Mouse (Mus musculus): Measurements from ENCODE around the gene Stpg3. TPM values are rescaled to one million over a fixed set of nuclear protein-coding genes. Genes with fewer than 3 reads are reported as not detected.
"Not testable (repeated sequence)": the region's sequence is repeated elsewhere in the genome, so short reads cannot be mapped to it uniquely, and the experiment has no call there.

The Stpg3 gene
- polyA plus RNA-seq (2015; fragmentation: Nextera tagmentation; extraction: Ambion mirVana) = not detected in 2 replicates

- Histone ChIP-seq H3K9ac (no peak within 1 kb of the TSS), H3K4me2 (replicated peaks) (no peak within 1 kb of the TSS), H3K36me3 (no peaks in the 10 kb centered on the region), H3K27me3 (replicated peaks) (no peaks in the 10 kb centered on the region), H3K27ac (no peak within 1 kb of the TSS), H3K4me3 (replicated peaks) (no peak within 1 kb of the TSS), H3K4me1 (replicated peaks) (peaks cover 18% of the 10 kb centered on the region), H3K9me3 (no peaks in the 10 kb centered on the region)
- WGBS = 63% methylated on average over 3 of the region's 3 CpGs
- ATAC-seq = no peak
Measured at GRCm38 (mm10) chr2:25214444-25214843, at the start of gene Stpg3. Gene Stpg3, minus strand, starts transcription at chr2:25214637.

- Histone ChIP-seq H3K9me3 (no peaks in the 10 kb centered on the region), H3K4me1 (replicated peaks) (peaks cover 39% of the 10 kb centered on the region), H3K9ac (peak overlapping the region; percentile 81), H3K4me3 (replicated peaks) (peak overlapping the region; percentile 87), H3K36me3 (0 out of 2 replicates have a peak, but pooled peaks cover 1% of the 10 kb centered on the region), H3K4me2 (replicated peaks) (peak overlapping the region; percentile 97), H3K27ac (no peak overlapping the region), H3K27me3 (replicated peaks) (peaks cover 6% of the 10 kb centered on the region)
- ATAC-seq = no peak
- 22% methylated on average over 12 of the region's 12 CpGs for WGBS
Measured at GRCm38 (mm10) chr2:25263623-25264285, 49.3 kb upstream of the Stpg3 start.

GRCm38 (mm10) chr2:25262795-25263622 lies 48.6 kb upstream of the Stpg3 start:
- Histone ChIP-seq H3K36me3 (no peaks in the 10 kb centered on the region), H3K9me3 (no peaks in the 10 kb centered on the region), H3K4me2 (replicated peaks) (peak overlapping the region; percentile 97), H3K9ac (peak overlapping the region; percentile 81), H3K4me3 (replicated peaks) (peak overlapping the region; percentile 87), H3K27ac (peak overlapping the region; percentile 58; the same call in 1 of the 2 replicates), H3K4me1 (replicated peaks) (peaks cover 39% of the 10 kb centered on the region), H3K27me3 (replicated peaks) (peaks cover 6% of the 10 kb centered on the region)
- ATAC-seq = peak; percentile 16
- WGBS = under 1% methylated on average over 82 of the region's 82 CpGs

GRCm38 (mm10) chr2:25262291-25262767 lies 47.9 kb upstream of the Stpg3 start, which contains the start of gene Tprn:
Gene Tprn, plus strand, starts transcription at chr2:25262618.
- under 1% methylated on average over 39 of the region's 39 CpGs for WGBS
- peaks cover 39% of the 10 kb centered on the region for H3K4me1 ChIP-seq (replicated peaks)
- ATAC-seq = peak; percentile 96

GRCm38 (mm10) chr2:25261870-25262269 lies 47.4 kb upstream of the Stpg3 start:
- no peaks in the 10 kb centered on the region for H3K36me3 ChIP-seq
- no peaks in the 10 kb centered on the region for H3K9me3 ChIP-seq
- H3K4me1 ChIP-seq (replicated peaks) = peaks cover 37% of the 10 kb centered on the region
- no peak; the same call in 1 of the 2 replicates for ATAC-seq
- peak overlapping the region; percentile 97 for H3K4me2 ChIP-seq (replicated peaks)
- 0 out of 2 replicates have a peak overlapping the region, but pooled peaks have one; percentile 60 for H3K27ac ChIP-seq
- peak overlapping the region; percentile 87 for H3K4me3 ChIP-seq (replicated peaks)
- H3K27me3 ChIP-seq (replicated peaks) = peaks cover 6% of the 10 kb centered on the region
- peak overlapping the region; percentile 81; the same call in 1 of the 2 replicates for H3K9ac ChIP-seq
- WGBS = 44% methylated on average over 12 of the region's 12 CpGs

More at GRCm38 (mm10) chr2:25262291-25262767, 47.9 kb upstream of the Stpg3 start, which contains the start of gene Tprn:
- Histone ChIP-seq H3K9me3 (no peaks in the 10 kb centered on the region), H3K4me3 (replicated peaks) (peak within 1 kb of the TSS; percentile 87), H3K27me3 (replicated peaks) (peaks cover 6% of the 10 kb centered on the region), H3K4me2 (replicated peaks) (peak within 1 kb of the TSS; percentile 97), H3K9ac (peak within 1 kb of the TSS; percentile 81), H3K27ac (peak within 1 kb of the TSS; percentile 60; the same call in 1 of the 2 replicates), H3K36me3 (no peaks in the 10 kb centered on the region)

- no peak overlapping the region for H3K9ac ChIP-seq
- no peak for ATAC-seq
- 71% methylated on average over 2 of the region's 2 CpGs for WGBS
- H3K9me3 ChIP-seq = no peaks in the 10 kb centered on the region
- peaks cover 29% of the 10 kb centered on the region for H3K4me1 ChIP-seq (replicated peaks)
- no peak overlapping the region for H3K4me3 ChIP-seq (replicated peaks)
- no peak overlapping the region for H3K27ac ChIP-seq
- H3K4me2 ChIP-seq (replicated peaks) = no peak overlapping the region
- peaks cover 2% of the 10 kb centered on the region for H3K27me3 ChIP-seq (replicated peaks)
- no peaks in the 10 kb centered on the region for H3K36me3 ChIP-seq
Measured at GRCm38 (mm10) chr2:25258887-25259286, 44.5 kb upstream of the Stpg3 start.

- H3K9me3 ChIP-seq; H3K36me3 ChIP-seq; H3K9ac ChIP-seq; ATAC-seq; H3K4me3 ChIP-seq (replicated peaks); H3K4me2 ChIP-seq (replicated peaks); H3K27ac ChIP-seq; H3K27me3 ChIP-seq (replicated peaks): not testable (repeated sequence)
- WGBS = 83% methylated on average over 5 of the region's 5 CpGs
- H3K4me1 ChIP-seq (replicated peaks) = peaks cover 18% of the 10 kb centered on the region
Measured at GRCm38 (mm10) chr2:25257250-25257649, 42.8 kb upstream of the Stpg3 start.

GRCm38 (mm10) chr2:25256443-25257109 lies 42.1 kb upstream of the Stpg3 start:
- H3K9me3 ChIP-seq; H3K36me3 ChIP-seq; ATAC-seq; H3K27me3 ChIP-seq (replicated peaks); H3K27ac ChIP-seq: not testable (repeated sequence)
- 56% methylated on average over 12 of the region's 12 CpGs for WGBS
- Histone ChIP-seq H3K4me3 (replicated peaks) (peak overlapping the region; percentile 92), H3K4me1 (replicated peaks) (peaks cover 18% of the 10 kb centered on the region), H3K9ac (peak overlapping the region; percentile 77; the same call in 1 of the 2 replicates), H3K4me2 (replicated peaks) (peak overlapping the region; percentile 92)

GRCm38 (mm10) chr2:25255284-25255779 lies 40.9 kb upstream of the Stpg3 start, which contains the start of gene Tmem203:
Gene Tmem203, plus strand, starts transcription at chr2:25255439.
- WGBS = 0% methylated on average over 39 of the region's 39 CpGs
- no peaks in the 10 kb centered on the region for H3K27me3 ChIP-seq (replicated peaks)
- peak within 1 kb of the TSS; percentile 69 for H3K27ac ChIP-seq
- H3K9me3 ChIP-seq = no peaks in the 10 kb centered on the region
- H3K4me1 ChIP-seq (replicated peaks) = peaks cover 18% of the 10 kb centered on the region
- ATAC-seq = peak; percentile 90
- H3K9ac ChIP-seq = peak within 1 kb of the TSS; percentile 77
- H3K36me3 ChIP-seq = peaks cover 13% of the 10 kb centered on the region; the same call in 1 of the 2 replicates
- peak within 1 kb of the TSS; percentile 92 for H3K4me3 ChIP-seq (replicated peaks)
- H3K4me2 ChIP-seq (replicated peaks) = peak within 1 kb of the TSS; percentile 92

GRCm38 (mm10) chr2:25252331-25252730 lies 37.9 kb upstream of the Stpg3 start:
- Histone ChIP-seq H3K4me2 (replicated peaks) (no peak overlapping the region), H3K36me3 (peaks cover 27% of the 10 kb centered on the region), H3K4me1 (replicated peaks) (peaks cover 18% of the 10 kb centered on the region), H3K4me3 (replicated peaks) (no peak overlapping the region), H3K9me3 (no peaks in the 10 kb centered on the region), H3K27ac (no peak overlapping the region), H3K9ac (no peak overlapping the region), H3K27me3 (replicated peaks) (no peaks in the 10 kb centered on the region)
- ATAC-seq = no peak
- 92% methylated on average over 1 of the region's 1 CpGs for whole genome bisulfite sequencing

GRCm38 (mm10) chr2:25246183-25247072 lies 32.0 kb upstream of the Stpg3 start, which contains the start of gene AL732309.1:
Gene AL732309.1, minus strand, starts transcription at chr2:25246863.
- WGBS = 80% methylated on average over 10 of the region's 10 CpGs
- Histone ChIP-seq H3K27me3 (replicated peaks) (peaks cover 6% of the 10 kb centered on the region), H3K4me2 (replicated peaks) (peak within 1 kb of the TSS; percentile 24; the same call in 1 of the 2 replicates), H3K9me3 (no peaks in the 10 kb centered on the region), H3K27ac (peak within 1 kb of the TSS; percentile 36; the same call in 1 of the 2 replicates), H3K4me1 (replicated peaks) (peaks cover 11% of the 10 kb centered on the region), H3K36me3 (peaks cover 18% of the 10 kb centered on the region), H3K4me3 (replicated peaks) (no peak within 1 kb of the TSS), H3K9ac (no peak within 1 kb of the TSS)
- ATAC-seq = peak; percentile 74
